In the genomic region with DNA sequence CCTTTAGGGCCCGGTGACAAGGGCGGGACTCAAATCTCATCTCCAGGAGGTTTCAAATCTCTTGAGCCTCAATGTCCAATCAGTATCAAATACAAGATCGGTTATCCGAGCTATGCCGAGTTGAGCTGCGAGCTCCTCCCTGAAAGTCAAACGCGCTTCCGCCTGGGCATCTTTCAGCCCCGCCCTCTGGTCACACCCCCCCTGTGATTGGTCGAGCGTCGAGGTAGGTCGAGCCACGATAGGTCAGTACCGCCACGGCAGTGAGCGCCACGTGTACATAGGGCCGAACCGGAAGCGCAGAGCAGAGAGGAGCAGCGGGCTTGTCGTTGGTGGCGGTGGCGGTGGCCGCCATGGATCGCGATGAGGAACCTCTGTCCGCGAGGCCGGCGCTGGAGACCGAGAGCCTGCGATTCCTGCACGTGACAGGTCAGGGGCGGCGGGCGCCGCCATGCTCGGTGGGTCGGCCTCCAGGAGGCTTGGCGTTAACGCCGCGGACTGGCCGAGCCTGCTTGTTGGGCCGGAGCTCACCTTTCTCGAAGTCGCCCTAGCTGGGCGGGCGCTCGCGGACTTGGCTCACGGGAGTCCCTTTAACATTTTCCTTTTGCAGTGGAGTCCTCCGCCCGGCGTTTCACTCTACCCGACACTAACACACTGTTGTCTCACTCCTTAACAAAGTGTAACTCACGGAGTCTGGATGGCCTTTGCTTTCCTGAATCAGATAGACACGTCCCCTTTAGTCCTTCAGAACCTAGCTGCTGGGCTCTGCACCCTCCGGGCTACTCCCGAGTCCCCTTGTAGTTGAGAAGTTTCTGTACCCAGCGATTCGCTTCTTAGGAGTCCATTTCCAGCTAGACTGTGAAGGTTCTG, we compare ENCODE assay signal across 8 mouse cellular contexts. TPM values are rescaled to one million over a fixed set of nuclear protein-coding genes. Genes with fewer than 3 reads are reported as not detected.
DNase-seq lines count a peak whose midpoint lies in the region; ATAC-seq and TF ChIP-seq lines count a peak whose summit lies in the region.

A gene (plus strand): TSS at position 286 of the 867 bp plus-strand sequence.

- peak within 1 kb of the TSS; percentile 81 for H3K4me3 ChIP-seq in gastrocnemius, adult 2 months
- peak within 1 kb of the TSS; percentile 59 for H3K4me3 ChIP-seq in hindbrain, postnatal 0 days (ENCODE audit: low read length)
- H3K4me3 ChIP-seq in left cerebral cortex, adult 2 months, result peak within 1 kb of the TSS; percentile 92

- peaks cover 36% of the 10 kb centered on the region for H3K36me3 ChIP-seq in hindbrain, postnatal 0 days (ENCODE audit: insufficient read depth, low read length)

- H3K9me3 ChIP-seq in hindbrain, postnatal 0 days (ENCODE audit: low read length), result no peaks in the 10 kb centered on the region

- peak within 1 kb of the TSS; percentile 58 for H3K9ac ChIP-seq in hindbrain, postnatal 0 days (replicated peaks; ENCODE audit: low read length)

- peak within 1 kb of the TSS; percentile 96 for H3K27ac ChIP-seq in gastrocnemius, adult 2 months
- H3K27ac ChIP-seq in hindbrain, postnatal 0 days, result peak within 1 kb of the TSS; percentile 88
- H3K27ac ChIP-seq in left cerebral cortex, adult 2 months, result peak within 1 kb of the TSS; percentile 83

- no peaks in the 10 kb centered on the region; the same call in 1 of the 2 replicates for H3K4me1 ChIP-seq in hindbrain, postnatal 0 days (ENCODE audit: insufficient read depth, low read length)

- intact Hi-C loops in gastrocnemius, adult 2 months (cut with DNase I), result no loop called here
- intact Hi-C loops in left cerebral cortex, adult 2 months (cut with DNase I), result loop anchor here (1.0 kb wide), 1 partner anchor 19 kb away; no protein-coding TSS in a partner anchor

- peak within 1 kb of the TSS; percentile 89 for H3K4me2 ChIP-seq in hindbrain, postnatal 0 days (ENCODE audit: low read depth, low read length)

- peak; percentile 100 for ATAC-seq in hindbrain, postnatal 0 days
- peak; percentile 96 for ATAC-seq in megakaryocyte, adult 5-6 weeks (ENCODE audit: poor library complexity, severe bottlenecking)

- DNase-seq in WW6 (ENCODE audit: low read depth, low spot score), result peak; percentile 95
- DNase-seq in cerebellum, postnatal 4 days (ENCODE audit: low spot score in 2 of 2), result peak; percentile 89 to 94
- peak; percentile 97 for DNase-seq in gastrocnemius, adult 2 months
- DNase-seq in hindbrain, postnatal 0 days (ENCODE audit: low spot score), result peak; percentile 98
- DNase-seq in left cerebral cortex, adult 2 months (ENCODE audit: extremely low spot score in 1 of 2, low spot score in 2 of 2), result peak; percentile 92 to 95
- DNase-seq in right cerebral cortex, adult 2 months (ENCODE audit: low spot score in 2 of 2), result peak; percentile 97 to 98
- DNase-seq in urinary bladder, postnatal 14 days (ENCODE audit: low spot score), result peak; percentile 97

- TF ChIP-seq CTCF in gastrocnemius, adult 2 months (IDR thresholded peaks at IDR 0.05), result no peak
- TF ChIP-seq CTCF in hindbrain, postnatal 0 days (IDR thresholded peaks at IDR 0.05; ENCODE audit: low read depth), result no peak
- no peak for TF ChIP-seq CTCF in left cerebral cortex, adult 2 months (IDR thresholded peaks at IDR 0.05)

- no peaks in the 10 kb centered on the region for H3K27me3 ChIP-seq in hindbrain, postnatal 0 days (ENCODE audit: insufficient read depth, low read length)

- under 1% methylated on average over 61 of the region's 65 CpGs for WGBS in hindbrain, postnatal 0 days

RNA-seq across cellular contexts. Expression of the gene that starts here (rescaled TPM):
- 10 to 100 TPM; 26.5 to 35.1 TPM for total RNA-seq in gastrocnemius, adult 2 months (2021)
- total RNA-seq in hindbrain, postnatal 0 days (2014; rRNA removed), result 30.4 and 32.4 TPM in 2 replicates
- polyA plus RNA-seq in hindbrain, postnatal 0 days (2015; fragmentation: Nextera tagmentation; extraction: Ambion mirVana), result 115 and 131 TPM in 2 replicates
- total RNA-seq in left cerebral cortex, adult 2 months (2021), result 10 to 100 TPM; 46.5 to 47.5 TPM
- total RNA-seq in megakaryocyte, adult 5-6 weeks (2015), result 113 and 122 TPM in 2 replicates
- 74.8 and 84.5 TPM in 2 replicates for total RNA-seq in megakaryocyte, adult 5-6 weeks (2017)

Comparison
In these comparisons a context has a peak if more than half of its experiments do, and no peak if none do; other contexts are left out.
1. Peak in every context shown above with its lines: DNase-seq, ATAC-seq, H3K4me3 ChIP-seq and H3K27ac ChIP-seq.